Mouse (Mus musculus): ENCODE measurements around the gene Npm3. TPM values are rescaled to one million over a fixed set of nuclear protein-coding genes. Genes with fewer than 3 reads are reported as not detected.

Gene Npm3
- polyA plus RNA-seq, 1 experiment: 99.4 TPM

DNA sequence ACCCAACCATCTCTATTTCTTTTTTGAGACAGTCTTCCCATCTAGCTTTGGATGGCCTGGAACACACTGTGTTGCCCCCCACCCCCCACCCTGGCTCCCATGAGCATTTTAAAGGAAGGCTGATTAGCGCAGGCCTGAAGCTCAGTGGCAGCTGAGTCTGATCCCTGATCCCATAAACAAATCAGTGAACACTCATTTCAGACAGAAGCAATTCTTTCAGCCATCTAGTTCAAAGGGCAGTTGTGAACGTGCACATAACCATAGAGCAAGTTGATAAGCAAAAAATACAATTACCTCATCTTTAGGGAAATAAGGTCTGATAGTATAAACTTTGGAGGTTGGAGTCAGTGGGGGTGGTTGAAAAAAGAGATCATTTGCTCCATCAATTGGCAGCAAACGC lies 11.4 kb upstream of the Npm3 start:
- TF ChIP-seq CTCF (IDR thresholded peaks at IDR 0.05; ENCODE audit: borderline replicate concordance, insufficient read depth, low read length): no peak
- TF ChIP-seq POLR2A (IDR thresholded peaks at IDR 0.05; ENCODE audit: low read depth, low read length): no peak
- Histone ChIP-seq H3K4me1 (ENCODE audit: control insufficient read depth, insufficient read depth, low read length) (no peaks in the 10 kb centered on the region), H3K27ac (ENCODE audit: insufficient read depth, low read length) (no peak overlapping the region)

GRCm38 (mm10) chr19:45758671-45759070 lies 9.3 kb upstream of the Npm3 start:
- Histone ChIP-seq H3K4me3 (ENCODE audit: insufficient read depth, low read length) (no peak overlapping the region), H3K4me1 (ENCODE audit: control insufficient read depth, insufficient read depth, low read length) (no peaks in the 10 kb centered on the region), H3K27ac (ENCODE audit: insufficient read depth, low read length) (no peak overlapping the region)
- TF ChIP-seq CTCF (IDR thresholded peaks at IDR 0.05; ENCODE audit: borderline replicate concordance, insufficient read depth, low read length): no peak

More for the DNA sequence above, 11.4 kb upstream of the Npm3 start:
- no peak overlapping the region for H3K4me3 ChIP-seq (ENCODE audit: insufficient read depth, low read length)

DNA sequence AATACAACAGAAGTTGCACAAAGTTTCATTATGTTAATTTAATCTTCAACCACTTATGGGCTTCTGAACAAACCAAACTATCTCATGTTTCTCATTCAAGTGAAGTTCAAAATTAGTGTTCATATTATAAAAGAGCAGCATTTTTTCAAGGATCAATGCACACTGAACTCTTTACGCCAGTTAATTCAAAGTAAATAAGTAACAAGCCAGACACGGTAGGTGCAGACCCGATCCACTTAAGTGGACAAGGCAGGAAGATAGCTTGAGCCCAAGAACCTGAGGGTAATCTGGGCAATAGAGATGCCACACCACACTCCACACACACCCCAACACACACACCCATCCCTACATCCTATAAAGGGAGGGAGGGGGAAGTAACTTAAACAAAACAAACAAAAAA lies 4.2 kb upstream of the Npm3 start:
- no peak overlapping the region for H3K4me3 ChIP-seq (ENCODE audit: insufficient read depth, low read length)
- H3K4me1 ChIP-seq (ENCODE audit: control insufficient read depth, insufficient read depth, low read length): no peaks in the 10 kb centered on the region
- TF ChIP-seq POLR2A (IDR thresholded peaks at IDR 0.05; ENCODE audit: low read depth, low read length) (no peak), CTCF (IDR thresholded peaks at IDR 0.05; ENCODE audit: borderline replicate concordance, insufficient read depth, low read length) (no peak)
- H3K27ac ChIP-seq (ENCODE audit: insufficient read depth, low read length): no peak overlapping the region

DNA sequence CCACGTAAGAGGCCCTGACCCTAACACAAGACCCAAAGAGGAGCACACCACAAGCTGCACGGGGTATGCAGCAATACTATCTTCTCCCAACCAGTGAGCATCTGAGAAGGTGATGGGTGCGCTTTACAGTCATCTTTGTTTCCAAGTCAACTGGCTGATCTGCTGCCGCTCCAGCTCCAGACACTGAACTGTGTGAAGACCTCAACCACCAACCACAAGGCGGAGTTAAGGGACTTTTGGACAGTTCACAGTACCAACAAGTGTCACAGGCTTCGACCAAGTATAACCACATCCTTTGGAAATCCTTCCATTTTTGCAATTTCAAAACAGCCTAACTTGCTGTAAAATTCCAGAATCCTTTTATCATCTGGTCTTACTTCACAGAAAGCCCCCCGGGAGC lies 2.5 kb upstream of the Npm3 start:
- no peak for TF ChIP-seq POLR2A (IDR thresholded peaks at IDR 0.05; ENCODE audit: low read depth, low read length)
- no peak for TF ChIP-seq CTCF (IDR thresholded peaks at IDR 0.05; ENCODE audit: borderline replicate concordance, insufficient read depth, low read length)
- Histone ChIP-seq H3K4me3 (ENCODE audit: insufficient read depth, low read length) (no peak overlapping the region), H3K4me1 (ENCODE audit: control insufficient read depth, insufficient read depth, low read length) (no peaks in the 10 kb centered on the region), H3K27ac (ENCODE audit: insufficient read depth, low read length) (no peak overlapping the region)

- TF ChIP-seq CTCF (IDR thresholded peaks at IDR 0.05; ENCODE audit: borderline replicate concordance, insufficient read depth, low read length): no peak
- no peak for TF ChIP-seq POLR2A (IDR thresholded peaks at IDR 0.05; ENCODE audit: low read depth, low read length)
- no peaks in the 10 kb centered on the region for H3K4me1 ChIP-seq (ENCODE audit: control insufficient read depth, insufficient read depth, low read length)
- H3K27ac ChIP-seq (ENCODE audit: insufficient read depth, low read length): no peak overlapping the region
- peak overlapping the region; percentile 57 for H3K4me3 ChIP-seq (ENCODE audit: insufficient read depth, low read length)
Observed at GRCm38 (mm10) chr19:45748691-45749242, 624 bp downstream of the Npm3 start.

DNA sequence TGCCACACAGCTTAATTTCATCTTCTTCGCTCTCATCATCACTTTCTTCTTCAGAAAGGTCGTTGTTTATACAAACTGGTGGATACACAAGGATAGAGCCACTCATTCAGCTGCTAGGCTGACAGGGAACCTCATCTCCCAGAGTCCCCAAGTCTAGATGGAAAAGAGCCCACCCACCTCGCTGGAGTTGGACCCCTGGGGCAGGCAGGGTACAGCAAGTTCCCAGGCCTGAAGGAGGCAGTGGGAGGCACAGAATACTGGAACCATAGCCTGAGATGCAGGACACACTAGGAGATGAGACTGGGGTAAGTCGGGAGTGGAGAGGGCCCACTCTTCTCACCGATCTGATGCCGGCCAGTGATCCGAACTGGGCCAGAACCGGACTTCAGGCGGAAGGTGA lies 1.2 kb downstream of the Npm3 start:
- peak overlapping the region; percentile 57 for H3K4me3 ChIP-seq (ENCODE audit: insufficient read depth, low read length)
- no peaks in the 10 kb centered on the region for H3K4me1 ChIP-seq (ENCODE audit: control insufficient read depth, insufficient read depth, low read length)
- H3K27ac ChIP-seq (ENCODE audit: insufficient read depth, low read length): no peak overlapping the region
- TF ChIP-seq POLR2A (IDR thresholded peaks at IDR 0.05; ENCODE audit: low read depth, low read length): no peak
- no peak for TF ChIP-seq CTCF (IDR thresholded peaks at IDR 0.05; ENCODE audit: borderline replicate concordance, insufficient read depth, low read length)

DNA sequence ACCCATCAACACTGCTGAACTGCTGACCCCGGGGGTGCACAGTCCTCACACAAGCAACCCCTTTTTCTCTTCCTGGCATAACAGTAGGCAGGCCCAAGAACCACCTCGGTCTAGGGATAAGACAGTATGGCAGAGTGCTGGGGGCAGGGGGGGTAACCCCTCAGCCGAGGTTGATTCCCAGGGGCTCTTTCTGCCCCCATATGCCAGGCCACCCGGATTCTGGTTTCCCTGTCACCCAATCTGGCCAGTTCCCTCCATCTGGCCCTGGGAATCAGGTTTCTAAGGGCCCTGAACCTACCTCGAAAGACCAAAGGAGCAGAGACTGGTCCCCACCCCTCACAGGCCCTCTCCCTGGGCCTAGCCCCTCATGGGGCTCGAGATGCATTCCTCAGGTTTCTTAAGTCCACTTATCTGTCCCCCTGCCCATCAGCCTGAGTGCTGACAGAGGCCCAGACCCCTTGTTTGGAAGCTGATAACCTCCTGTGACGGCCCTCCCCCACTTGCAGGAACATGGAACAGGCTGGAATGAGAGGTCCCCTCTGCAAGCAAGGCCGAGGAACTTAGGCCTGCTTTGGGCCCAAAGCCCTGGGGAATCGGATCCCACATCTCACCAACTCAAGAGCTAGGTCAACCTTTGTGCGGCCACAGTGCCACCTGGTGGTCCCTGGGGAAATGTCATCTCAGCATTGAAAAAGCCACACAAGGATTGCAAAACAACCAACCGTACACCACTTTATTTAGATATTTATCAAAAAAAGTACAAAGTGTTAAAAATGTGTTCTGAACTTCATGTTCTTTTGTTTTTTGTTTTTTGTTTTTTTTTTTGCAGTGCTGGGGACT lies 2.1 kb downstream of the Npm3 start:
- Histone ChIP-seq H3K27ac (ENCODE audit: insufficient read depth, low read length) (no peak overlapping the region), H3K4me3 (ENCODE audit: insufficient read depth, low read length) (no peak overlapping the region), H3K4me1 (ENCODE audit: control insufficient read depth, insufficient read depth, low read length) (no peaks in the 10 kb centered on the region)
- TF ChIP-seq POLR2A (IDR thresholded peaks at IDR 0.05; ENCODE audit: low read depth, low read length) (no peak), CTCF (IDR thresholded peaks at IDR 0.05; ENCODE audit: borderline replicate concordance, insufficient read depth, low read length) (peak; percentile 78; the same call in 1 of the 2 replicates)

DNA sequence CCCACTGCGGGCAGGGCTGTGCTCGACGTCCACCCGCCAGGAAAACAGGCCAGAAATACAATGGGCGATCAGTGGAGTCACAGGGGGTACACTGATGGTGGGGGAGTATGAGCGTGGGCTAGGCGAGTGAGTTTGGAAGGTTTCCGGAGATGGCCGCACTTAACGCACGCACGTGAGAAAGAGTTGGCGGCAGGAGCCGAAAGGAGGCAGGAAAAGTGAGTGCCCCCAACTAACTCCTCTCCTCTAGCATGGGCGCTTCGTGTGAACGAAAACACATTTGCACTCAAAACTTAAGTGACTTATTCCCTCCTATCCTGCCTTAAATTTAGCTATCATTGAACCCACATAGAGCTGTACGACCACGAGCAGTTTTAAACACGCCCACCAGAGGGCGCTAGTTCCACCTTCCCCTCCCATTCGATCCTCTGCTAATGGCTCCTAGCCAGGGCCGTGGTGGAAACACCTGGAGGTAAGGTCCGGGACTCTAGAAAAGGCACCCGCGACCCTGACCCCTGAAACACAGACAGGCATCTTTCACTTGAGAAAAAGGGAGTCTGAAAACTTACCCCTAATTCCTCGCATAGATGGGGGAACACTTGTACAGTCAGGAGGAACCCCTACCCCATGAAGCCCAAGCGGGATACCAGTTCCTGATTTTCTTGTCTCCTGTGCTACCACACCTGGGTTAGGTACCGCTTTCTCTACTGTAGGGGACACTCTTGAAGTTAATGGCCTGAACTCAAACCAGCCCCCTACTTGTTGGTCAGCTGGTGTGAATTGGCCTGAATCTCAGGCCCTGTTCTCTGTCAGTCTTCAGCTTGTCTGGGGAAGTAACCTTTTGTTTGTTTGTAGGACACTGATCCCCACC lies 3.0 kb downstream of the Npm3 start:
- Histone ChIP-seq H3K4me1 (ENCODE audit: control insufficient read depth, insufficient read depth, low read length) (no peaks in the 10 kb centered on the region), H3K4me3 (ENCODE audit: insufficient read depth, low read length) (no peak overlapping the region), H3K27ac (ENCODE audit: insufficient read depth, low read length) (no peak overlapping the region)
- peak; percentile 65; the same call in 1 of the 2 replicates for TF ChIP-seq CTCF (IDR thresholded peaks at IDR 0.05; ENCODE audit: borderline replicate concordance, insufficient read depth, low read length)
- TF ChIP-seq POLR2A (IDR thresholded peaks at IDR 0.05; ENCODE audit: low read depth, low read length): no peak

DNA sequence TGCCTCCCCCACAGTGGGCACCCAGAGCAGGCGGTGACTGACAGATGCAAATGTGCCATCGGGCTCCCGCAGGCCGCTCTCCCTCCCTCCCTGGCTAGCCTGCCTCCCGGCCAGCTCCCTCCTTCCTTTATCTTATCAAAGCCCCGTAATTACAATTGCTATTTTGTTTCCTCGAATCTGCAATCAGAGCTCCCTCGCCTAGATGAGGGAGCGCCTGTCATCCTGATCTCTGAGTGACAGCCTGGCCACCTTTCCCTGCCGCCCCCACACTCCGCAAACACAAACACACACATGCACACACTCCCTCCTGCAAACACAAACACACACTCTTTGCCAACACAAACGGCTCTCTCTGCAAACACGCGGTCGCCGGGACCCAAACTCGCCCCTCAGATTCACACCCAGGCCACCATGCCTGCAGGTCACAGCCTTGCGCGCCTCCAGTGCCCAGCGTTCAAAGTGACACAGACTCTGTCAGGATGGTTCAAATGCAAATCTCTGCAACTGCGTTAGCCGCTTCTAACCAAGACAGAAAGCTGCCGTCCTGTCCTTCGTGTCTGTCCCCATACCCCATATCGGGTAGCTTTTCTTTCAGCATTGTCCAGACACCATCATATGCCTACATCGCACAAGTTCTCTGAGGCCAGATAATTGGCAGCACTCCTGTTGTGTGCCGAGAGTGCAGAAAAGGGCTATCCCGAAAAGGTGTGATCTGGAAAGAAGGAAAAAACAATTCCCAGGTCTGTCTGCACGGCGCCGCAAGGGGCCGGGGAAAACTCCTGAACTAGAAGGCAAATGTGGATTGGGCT lies 3.8 kb downstream of the Npm3 start:
- H3K27ac ChIP-seq (ENCODE audit: insufficient read depth, low read length): no peak overlapping the region
- H3K4me3 ChIP-seq (ENCODE audit: insufficient read depth, low read length): no peak overlapping the region
- no peaks in the 10 kb centered on the region for H3K4me1 ChIP-seq (ENCODE audit: control insufficient read depth, insufficient read depth, low read length)
- no peak for TF ChIP-seq POLR2A (IDR thresholded peaks at IDR 0.05; ENCODE audit: low read depth, low read length)
- TF ChIP-seq CTCF (IDR thresholded peaks at IDR 0.05; ENCODE audit: borderline replicate concordance, insufficient read depth, low read length): no peak
